Mouse (Mus musculus) v-Abl transformed pro-B cells (cell line): Measurements from ENCODE around the gene Rasa2.

ENCODE experiments used
- in situ Hi-C, 2 experiments: fragments of 400-800 bp; cut with MboI; formaldehyde crosslinking; loops; one replicate each; pipeline ENCODE4 v1.15.1; 2025; ENCODE audit not compliant: unreplicated experiment in 2 of 2

The Rasa2 gene

DNA sequence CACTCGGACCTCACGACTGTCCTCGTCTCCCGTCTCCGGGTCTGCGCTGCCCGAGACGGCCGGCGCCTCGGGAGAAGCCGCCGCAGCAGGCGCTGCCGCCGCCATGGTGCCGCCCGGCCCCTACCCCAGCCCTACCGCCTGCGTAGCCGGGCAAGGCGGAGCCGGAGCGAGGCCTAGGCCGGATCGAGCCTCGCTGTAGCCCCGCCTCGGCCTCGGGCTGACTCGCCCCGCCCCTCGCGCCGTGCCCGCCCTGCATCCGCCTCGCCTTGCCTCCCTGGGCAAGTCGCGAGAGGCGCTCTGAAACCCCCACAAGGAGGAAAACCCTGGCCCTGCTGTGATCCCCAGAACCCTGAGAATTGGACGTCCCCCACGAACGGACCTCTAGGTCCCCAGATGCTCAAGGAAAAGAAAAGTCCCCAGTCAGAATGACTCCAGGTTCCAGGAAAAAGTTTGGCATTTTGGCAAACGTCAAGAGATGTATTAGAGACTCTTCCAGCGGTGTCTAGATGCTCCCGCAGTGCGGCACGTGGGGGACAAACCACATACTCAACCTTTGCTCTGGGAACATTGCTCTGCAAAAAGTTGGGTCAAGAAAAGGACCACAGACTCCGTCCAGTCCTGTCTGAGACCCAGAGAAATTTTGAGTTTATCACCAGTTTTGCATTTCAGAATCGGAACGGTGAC lies at the start of gene Rasa2:
Rasa2 (minus strand) TSS at position 229 of the 684 bp plus-strand sequence.
- in situ Hi-C loops, result no loop called here

DNA sequence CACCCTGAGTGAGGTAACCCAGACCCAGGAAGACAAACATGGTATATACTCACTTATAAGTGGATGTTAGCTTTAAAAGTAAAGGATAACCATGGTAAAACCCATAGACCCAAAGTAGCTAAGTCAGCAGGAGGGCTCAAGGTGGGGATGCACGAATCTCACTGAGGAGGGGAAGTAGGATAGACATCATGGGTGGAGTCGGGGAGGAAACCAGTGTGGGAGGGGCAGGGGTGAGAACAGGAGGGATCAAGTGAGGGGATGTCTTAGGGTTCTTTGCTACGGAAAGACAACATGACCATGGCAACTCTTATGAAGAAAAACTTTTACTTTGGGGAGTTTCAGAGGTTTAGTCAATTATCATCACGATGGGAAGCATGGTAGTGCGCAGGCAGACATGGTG lies 47.2 kb upstream of the Rasa2 start:
- in situ Hi-C loops, result loop anchor here in 1 of 2 experiments (5.0 kb wide), 1 partner anchor 79 kb away; no protein-coding TSS in a partner anchor

GRCm38 (mm10) chr9:96677711-96678110 lies 46.3 kb upstream of the Rasa2 start:
- in situ Hi-C loops, result loop anchor here in 1 of 2 experiments (5.0 kb wide), 1 partner anchor 80 kb away; no protein-coding TSS in a partner anchor

GRCm38 (mm10) chr9:96676671-96677070 lies 45.3 kb upstream of the Rasa2 start:
- in situ Hi-C loops, result loop anchor here in 1 of 2 experiments (5.0 kb wide), 1 partner anchor 81 kb away; no protein-coding TSS in a partner anchor

DNA sequence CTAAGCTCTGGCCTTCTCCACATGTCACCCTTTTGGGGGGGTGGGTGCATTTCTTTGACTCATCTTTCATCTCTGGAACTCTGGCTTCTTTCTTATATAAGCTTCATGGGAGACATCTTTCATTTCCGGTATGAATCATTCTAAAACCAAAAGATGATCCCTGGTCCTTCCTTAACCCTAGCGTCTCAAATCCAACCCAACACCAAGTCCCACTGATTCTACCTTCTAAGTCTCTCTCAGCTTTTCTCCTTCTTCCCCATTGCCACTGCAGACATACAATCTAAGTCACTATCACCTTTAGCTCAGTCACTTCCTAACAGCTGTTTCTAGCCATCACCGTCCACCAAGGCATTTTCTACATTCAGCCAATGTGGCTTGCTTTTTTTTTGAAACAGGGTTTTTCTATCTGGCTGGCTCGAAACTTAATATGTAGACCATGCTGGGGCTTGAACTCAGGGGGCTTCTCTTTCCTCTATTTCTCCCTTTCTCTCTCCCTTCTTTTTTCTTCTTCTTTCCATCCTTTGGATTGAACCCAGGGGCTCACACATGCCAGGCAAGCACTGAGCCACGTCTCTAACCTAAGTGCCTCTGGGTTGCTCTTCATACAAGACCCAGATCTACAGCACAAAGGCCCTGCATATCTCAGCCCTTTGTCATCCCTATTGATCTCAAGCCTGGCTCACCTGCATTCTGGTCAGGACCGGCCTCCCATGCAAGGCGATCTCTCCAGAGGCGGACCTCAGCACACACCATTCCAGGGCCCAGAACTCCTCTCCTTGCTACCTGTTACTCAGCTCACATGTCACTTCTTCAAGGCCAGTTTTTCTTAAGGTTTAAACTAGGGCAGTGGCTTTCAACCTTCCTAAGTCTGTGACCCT lies 44.6 kb upstream of the Rasa2 start:
- in situ Hi-C loops, result loop anchor here in 1 of 2 experiments (5.0 kb wide), 1 partner anchor 81 kb away; no protein-coding TSS in a partner anchor

DNA sequence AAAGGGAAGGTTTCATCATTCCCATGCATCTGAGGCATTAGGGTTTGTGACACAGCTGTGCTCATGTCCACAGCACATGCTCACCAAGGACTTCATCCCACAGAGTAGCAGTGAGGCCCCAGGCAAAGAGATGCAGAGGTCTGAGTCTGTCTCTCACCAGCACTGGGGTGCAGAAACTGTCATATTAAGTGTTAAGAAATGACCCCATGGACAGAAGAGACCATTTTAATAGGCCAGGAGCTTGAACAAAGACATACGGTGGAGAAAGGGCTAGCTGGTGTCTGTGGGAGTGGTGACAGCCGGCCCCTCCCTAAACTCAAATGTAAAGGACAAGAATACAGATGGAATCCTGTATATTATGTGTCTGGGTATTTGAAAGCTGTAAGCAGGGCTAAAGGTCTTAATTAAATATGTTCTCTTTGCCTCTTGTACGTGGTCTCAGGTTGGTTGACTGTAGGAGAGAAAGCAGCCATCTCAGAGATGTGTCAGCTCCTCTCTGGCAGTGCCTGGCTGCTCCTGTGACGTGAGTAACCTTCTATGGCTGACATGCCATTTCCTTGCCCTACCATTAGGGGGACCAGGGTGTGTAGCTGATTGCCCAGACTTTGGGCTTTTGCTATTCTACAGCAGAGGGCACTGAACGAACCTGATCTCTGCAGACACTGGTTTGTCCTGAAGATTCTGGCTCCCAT lies 43.8 kb upstream of the Rasa2 start:
- in situ Hi-C loops, result loop anchor here in 1 of 2 experiments (5.0 kb wide), 1 partner anchor 82 kb away; no protein-coding TSS in a partner anchor

DNA sequence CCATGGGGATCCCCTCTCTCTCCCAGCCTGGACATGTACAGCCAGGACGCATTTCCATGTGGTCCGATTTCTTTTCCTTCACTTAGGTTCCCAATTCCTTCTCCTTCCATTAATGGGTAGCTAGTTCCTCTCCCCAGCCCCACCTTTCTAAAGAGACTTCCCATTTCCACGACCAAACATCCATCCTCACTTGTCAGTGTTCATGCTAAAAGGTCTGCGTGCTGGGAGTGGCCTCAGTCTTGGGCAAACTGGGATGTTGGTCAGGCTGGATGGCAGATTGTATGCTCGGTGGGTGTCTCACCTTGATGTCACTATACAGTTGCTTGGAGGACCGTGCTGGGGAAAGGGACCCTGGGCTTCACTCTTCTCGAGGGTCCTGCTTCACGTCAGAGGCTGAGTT lies 42.9 kb upstream of the Rasa2 start:
- in situ Hi-C loops, result loop anchor here (5.0 to 25.0 kb wide), 5 partner anchors 83 to 387 kb away; no protein-coding TSS in a partner anchor

DNA sequence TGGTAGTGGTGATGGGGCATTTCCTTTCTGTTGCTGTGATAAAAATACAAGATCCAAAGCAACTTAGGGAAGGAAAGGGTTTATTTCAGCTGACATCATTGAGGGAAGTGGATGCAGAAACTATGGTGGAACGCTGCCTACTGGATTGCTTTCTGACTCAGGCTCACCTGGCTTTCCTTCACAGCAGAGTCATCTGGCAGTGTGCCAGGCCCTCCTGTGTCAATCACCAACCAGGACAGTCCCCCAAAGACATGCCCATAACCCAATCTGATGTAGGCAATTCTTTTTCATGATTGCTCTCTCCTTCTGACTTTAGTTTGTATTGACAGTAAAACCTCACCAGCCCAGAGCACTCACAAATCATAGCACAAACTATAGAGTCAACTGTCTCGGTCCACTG lies 41.0 kb upstream of the Rasa2 start:
- in situ Hi-C loops, result loop anchor here (5.0 to 25.0 kb wide), 5 partner anchors 85 to 385 kb away; no protein-coding TSS in a partner anchor

DNA sequence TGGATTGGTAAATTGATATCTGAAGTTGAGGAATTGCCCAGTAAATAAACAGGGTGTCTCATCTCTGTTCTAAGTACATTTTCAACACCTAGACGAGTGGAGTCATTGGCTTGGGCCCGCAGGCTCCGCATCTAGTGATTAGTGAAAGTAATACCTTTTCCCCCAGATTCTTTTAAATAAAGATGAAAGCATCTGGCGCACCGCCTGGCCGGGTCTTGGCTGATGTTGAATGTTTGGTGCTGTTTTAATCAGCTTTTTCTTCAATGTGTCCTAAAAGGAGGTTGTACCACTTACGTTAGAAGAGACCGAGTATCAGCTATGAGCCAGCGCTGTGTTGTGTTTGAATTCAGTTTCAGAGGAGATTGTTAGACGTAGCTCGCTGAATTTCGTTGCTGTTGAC lies 39.8 kb upstream of the Rasa2 start:
- in situ Hi-C loops, result loop anchor here (5.0 to 25.0 kb wide), 5 partner anchors 86 to 384 kb away; no protein-coding TSS in a partner anchor

GRCm38 (mm10) chr9:96669877-96670276 lies 38.5 kb upstream of the Rasa2 start:
- in situ Hi-C loops, result loop anchor here (5.0 to 25.0 kb wide), 5 partner anchors 87 to 383 kb away; no protein-coding TSS in a partner anchor

GRCm38 (mm10) chr9:96668628-96669027 lies 37.2 kb upstream of the Rasa2 start:
- in situ Hi-C loops, result loop anchor here in 1 of 2 experiments (25.0 kb wide), 1 partner anchor 381 kb away; no protein-coding TSS in a partner anchor

GRCm38 (mm10) chr9:96660510-96661244 lies 29.3 kb upstream of the Rasa2 start:
- in situ Hi-C loops, result loop anchor here in 1 of 2 experiments (25.0 kb wide), 1 partner anchor 373 kb away; no protein-coding TSS in a partner anchor

DNA sequence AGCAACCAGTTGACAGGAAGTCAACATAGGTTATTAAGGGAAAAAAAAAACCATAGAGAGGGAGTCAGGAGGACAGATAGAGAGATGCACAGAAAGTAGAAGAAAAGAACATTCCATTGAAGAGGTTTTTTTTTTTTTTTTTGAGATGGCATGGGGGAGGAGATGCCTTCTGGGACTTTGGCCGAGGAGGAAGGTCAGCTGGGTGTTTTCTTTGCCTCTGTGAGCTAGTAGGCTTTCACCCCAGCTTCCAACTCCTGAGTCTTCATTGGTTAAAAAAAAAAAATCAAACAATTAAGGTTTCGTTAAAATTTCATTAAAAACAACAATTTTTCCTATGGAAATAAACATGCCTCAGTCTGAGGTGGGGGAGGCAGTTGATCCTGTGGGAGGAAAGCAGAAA lies 28.4 kb upstream of the Rasa2 start:
- in situ Hi-C loops, result loop anchor here in 1 of 2 experiments (25.0 kb wide), 1 partner anchor 372 kb away; no protein-coding TSS in a partner anchor

DNA sequence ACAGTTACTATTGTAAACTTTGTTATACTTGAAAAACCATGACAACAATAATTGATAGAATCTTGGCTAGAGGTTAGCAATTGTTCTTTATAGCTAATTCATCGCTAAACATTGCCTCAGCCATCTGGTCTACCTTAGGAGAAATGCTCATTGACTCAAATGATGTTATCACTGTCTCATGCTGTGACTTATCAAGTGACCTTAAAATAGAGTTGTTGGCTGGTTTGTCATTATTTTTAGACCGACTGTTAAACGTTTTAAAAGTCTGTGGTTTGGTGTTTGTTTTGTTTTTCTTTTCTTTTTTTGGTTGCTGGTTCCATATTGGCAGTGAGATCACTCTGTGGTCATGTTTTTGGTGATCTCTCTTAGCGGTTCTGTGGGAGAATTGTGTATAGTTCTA lies 22.1 kb upstream of the Rasa2 start:
- in situ Hi-C loops, result loop anchor here (5.0 to 25.0 kb wide), 3 partner anchors 76 to 366 kb away; no protein-coding TSS in a partner anchor

GRCm38 (mm10) chr9:96652763-96653162 lies 21.3 kb upstream of the Rasa2 start:
- in situ Hi-C loops, result loop anchor here (5.0 to 25.0 kb wide), 3 partner anchors 75 to 365 kb away; no protein-coding TSS in a partner anchor

GRCm38 (mm10) chr9:96650807-96651206 lies 19.4 kb upstream of the Rasa2 start:
- in situ Hi-C loops, result loop anchor here (5.0 to 25.0 kb wide), 3 partner anchors 74 to 364 kb away; no protein-coding TSS in a partner anchor

GRCm38 (mm10) chr9:96649924-96650323 lies 18.5 kb upstream of the Rasa2 start:
- in situ Hi-C loops, result loop anchor here (5.0 to 25.0 kb wide), 3 partner anchors 73 to 363 kb away; no protein-coding TSS in a partner anchor

DNA sequence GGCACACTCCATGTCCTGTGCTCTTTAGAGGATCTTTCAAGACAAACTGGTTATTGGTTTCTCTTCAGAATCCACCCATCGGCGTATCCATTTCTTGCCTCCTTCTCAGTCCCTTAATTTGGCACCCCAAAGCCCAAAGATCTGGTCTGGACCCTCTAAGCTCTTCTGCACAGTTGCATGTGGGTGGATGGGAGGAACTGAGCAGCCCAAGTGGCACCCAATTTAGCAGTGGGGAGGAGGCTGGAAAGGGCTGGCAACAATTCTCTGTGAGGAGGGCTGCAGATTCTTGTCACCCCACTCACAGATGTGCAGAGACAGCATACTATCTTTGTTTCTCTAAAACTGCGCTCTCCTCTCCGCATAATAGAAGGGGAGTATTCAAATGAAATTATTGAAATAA lies 17.9 kb upstream of the Rasa2 start:
- in situ Hi-C loops, result no loop called here

- in situ Hi-C loops, result no loop called here
Measured at GRCm38 (mm10) chr9:96646668-96647295, 15.4 kb upstream of the Rasa2 start.
